Mouse (Mus musculus): ENCODE data around the gene Nt5dc3.

GRCm38 (mm10) chr10:86786083-86786482 lies 7.3 kb downstream of the Nt5dc3 start:
- TF ChIP-seq CTCF (conservative IDR thresholded peaks at IDR 0.05; ENCODE audit: insufficient read depth, insufficient read length, low read depth, low read length) (no peak), POLR2A (IDR thresholded peaks at IDR 0.05; ENCODE audit: low read depth, low read length) (no peak)
